Mouse (Mus musculus) cerebellum, adult 18-20 months (tissue): ENCODE measurements around the gene Dnajc1.

Experiments used
- DNase-seq, 2 experiments: peaks; one replicate each; pipeline ENCODE4 v3.0.0; 2021

The Dnajc1 gene

DNA sequence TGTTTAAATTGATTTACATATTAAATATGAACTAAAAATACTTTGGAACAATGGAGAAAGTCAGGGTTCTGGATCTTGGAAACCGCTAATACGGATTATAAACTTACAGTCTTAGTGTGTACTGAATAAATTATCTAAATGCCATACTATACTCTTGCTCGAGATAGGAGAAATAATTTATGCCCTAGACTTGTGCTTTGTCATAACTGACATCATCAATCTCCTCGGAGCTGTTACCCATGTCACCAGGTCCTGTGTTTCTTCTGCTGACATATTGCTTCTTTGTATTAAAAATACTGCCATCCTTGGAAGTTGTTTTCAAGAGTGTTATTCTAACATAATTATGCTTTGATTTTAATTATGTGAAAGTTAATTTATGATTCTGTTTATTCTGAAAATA lies 197.3 kb downstream of the Dnajc1 start:
- DNase-seq: no peak

DNA sequence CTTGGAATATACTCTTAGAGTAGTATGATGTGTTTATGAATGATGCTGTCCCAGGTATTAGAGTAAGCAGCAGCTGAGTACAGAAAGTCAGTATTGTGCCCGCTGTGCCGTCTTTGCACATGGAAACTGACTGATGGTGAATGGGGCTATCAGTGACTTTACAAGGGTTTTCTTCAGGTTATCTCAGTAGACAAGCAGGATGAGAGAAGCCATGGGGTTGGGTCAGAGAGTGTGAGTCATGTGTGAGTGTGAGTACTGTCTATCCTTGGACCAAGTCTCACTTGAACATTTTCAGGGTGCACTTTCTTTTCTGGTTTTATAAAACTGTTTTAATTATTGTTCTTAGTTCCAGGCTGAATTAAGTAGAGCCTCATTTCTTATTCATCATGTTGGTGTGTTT lies 204.3 kb downstream of the Dnajc1 start:
- no peak for DNase-seq

DNA sequence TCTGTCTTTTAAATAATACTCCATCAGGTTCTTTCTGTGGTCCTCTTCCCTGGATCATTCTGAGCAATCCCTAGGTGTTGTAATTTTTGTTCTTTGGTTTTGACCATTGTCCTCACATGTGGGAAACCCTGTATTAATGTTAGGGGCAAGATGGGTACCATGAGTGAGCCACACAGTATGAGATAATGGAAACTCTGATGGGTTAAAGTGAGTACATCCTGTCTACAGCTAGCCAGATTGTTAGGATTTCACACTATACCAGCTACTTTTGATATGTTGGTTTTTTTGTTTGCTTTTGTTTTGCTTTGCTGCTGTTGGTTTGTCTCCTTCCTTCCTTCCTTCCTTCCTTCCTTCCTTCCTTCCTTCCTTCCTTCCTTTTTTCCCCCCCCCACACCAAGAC lies 209.6 kb downstream of the Dnajc1 start:
- DNase-seq: no peak

DNA sequence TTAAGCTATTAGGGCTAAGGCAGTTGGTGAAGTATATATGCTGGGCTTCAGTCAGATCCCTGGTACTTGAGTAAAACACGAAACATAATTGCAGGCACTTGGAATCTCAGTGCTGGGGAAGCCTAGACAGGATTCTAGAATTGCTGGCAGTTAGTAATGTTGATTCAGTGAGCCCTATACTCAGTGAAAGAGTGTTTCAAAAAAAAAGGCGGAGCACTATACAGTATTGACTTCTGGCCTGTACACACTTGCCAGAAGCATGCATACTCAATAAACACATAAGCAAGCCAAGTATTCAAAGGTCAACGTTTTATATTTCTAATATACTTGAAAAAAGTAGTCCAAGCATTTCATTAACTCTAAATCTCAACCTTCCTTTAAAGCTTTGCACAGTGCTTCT lies 211.0 kb downstream of the Dnajc1 start:
- no peak for DNase-seq

- DNase-seq: no peak
Observed at GRCm38 (mm10) chr2:18180323-18180722, 212.3 kb downstream of the Dnajc1 start.

DNA sequence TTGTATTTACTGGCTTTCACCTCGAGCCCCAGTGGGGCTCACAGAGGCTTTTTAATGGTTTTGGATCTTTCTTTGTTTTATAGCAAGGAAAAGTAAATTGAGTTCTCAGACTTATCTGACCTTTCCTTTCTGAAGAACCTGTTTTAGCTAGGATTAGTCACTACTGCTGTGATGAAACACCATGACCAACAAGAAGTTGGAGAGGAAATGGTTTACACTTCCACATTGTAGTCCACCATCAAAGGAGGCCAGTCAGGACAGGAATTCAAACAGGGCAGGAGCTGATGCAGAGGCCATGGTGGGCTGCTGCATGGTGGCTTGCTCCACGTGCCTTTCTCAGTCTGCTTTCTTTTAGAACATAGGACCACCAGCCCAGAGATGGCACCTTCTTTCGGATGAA lies 216.4 kb downstream of the Dnajc1 start:
- no peak for DNase-seq

DNA sequence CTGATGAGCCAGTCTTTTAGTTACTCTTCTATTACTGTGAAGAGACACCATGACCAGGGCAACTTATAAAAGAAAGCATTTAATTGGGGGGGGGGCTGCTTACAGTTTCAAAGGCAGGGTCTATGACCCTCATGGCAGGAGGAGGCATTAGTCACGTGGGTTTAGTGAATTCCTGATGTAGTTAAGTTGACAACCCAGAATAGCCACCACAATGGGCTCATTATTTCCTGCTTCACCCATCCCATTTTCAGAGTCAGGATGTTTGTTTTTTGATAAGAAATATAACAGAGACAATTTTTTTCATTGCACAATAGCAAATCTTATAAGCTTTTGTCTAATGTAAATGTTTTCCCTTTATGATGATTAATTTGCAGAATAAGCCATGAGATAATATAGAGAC lies 217.4 kb downstream of the Dnajc1 start:
- DNase-seq: no peak

GRCm38 (mm10) chr2:18169174-18169948 lies 223.3 kb downstream of the Dnajc1 start:
- DNase-seq: no peak

DNA sequence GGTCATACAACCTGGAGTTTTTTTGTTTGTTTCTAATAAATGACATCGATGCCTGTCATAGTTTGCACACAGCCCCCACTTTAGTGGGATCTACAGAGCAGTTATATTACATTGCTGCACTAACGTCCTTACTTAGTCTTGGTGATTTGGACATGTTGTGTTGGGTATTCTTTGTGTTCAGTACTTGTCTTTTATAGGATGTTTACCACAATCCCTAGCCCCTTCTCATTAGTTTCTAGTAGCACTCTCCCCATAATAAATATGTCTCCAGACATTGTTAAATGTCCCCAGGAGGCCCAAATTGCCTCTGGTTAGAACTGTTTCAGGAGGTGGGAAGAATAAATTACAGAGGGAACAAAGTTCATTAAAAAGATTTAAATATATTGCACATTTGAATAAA lies 227.1 kb downstream of the Dnajc1 start:
- DNase-seq: no peak

- DNase-seq: no peak
Observed at GRCm38 (mm10) chr2:18160992-18161391, 231.6 kb downstream of the Dnajc1 start.

GRCm38 (mm10) chr2:18159426-18159825 lies 233.2 kb downstream of the Dnajc1 start:
- DNase-seq: no peak

- no peak for DNase-seq
Observed at GRCm38 (mm10) chr2:18156131-18156530, 236.5 kb downstream of the Dnajc1 start.
